Mouse (Mus musculus): Measurements from ENCODE around the gene Psmd11. TPM values are rescaled to one million over a fixed set of nuclear protein-coding genes. Genes with fewer than 3 reads are reported as not detected.

Psmd11 gene
- polyA plus RNA-seq, 1 experiment from 2014 or later: 346 TPM

- 8% methylated on average over 54 of the region's 55 CpGs for WGBS
- H3K4me1 ChIP-seq: peaks cover 44% of the 10 kb centered on the region
- no peaks in the 10 kb centered on the region for H3K9me3 ChIP-seq
- 0 out of 2 replicates have a peak, but pooled peaks cover 11% of the 10 kb centered on the region for H3K36me3 ChIP-seq
- H3K27ac ChIP-seq (replicated peaks): peak overlapping the region; percentile 97
- peak overlapping the region; percentile 92 for H3K4me2 ChIP-seq (replicated peaks)
- no peaks in the 10 kb centered on the region for H3K27me3 ChIP-seq
- H3K9ac ChIP-seq (replicated peaks): peak overlapping the region; percentile 80
- H3K4me3 ChIP-seq: peak overlapping the region; percentile 59
- ATAC-seq (replicated peaks): peak; percentile 36
Observed at GRCm38 (mm10) chr11:80477341-80478199, 49.2 kb downstream of the Psmd11 start.

GRCm38 (mm10) chr11:80478694-80479412 is 50.4 kb downstream of the Psmd11 start:
- Histone ChIP-seq H3K9ac (replicated peaks) (peak overlapping the region; percentile 80), H3K4me1 (peaks cover 56% of the 10 kb centered on the region), H3K36me3 (0 out of 2 replicates have a peak, but pooled peaks cover 4% of the 10 kb centered on the region), H3K27me3 (no peaks in the 10 kb centered on the region), H3K4me2 (replicated peaks) (peak overlapping the region; percentile 92), H3K4me3 (peak overlapping the region; percentile 59), H3K9me3 (no peaks in the 10 kb centered on the region), H3K27ac (replicated peaks) (peak overlapping the region; percentile 97)
- WGBS: 14% methylated on average over 14 of the region's 14 CpGs
- no peak for ATAC-seq (replicated peaks)

- Histone ChIP-seq H3K4me1 (peaks cover 58% of the 10 kb centered on the region), H3K4me2 (replicated peaks) (peak overlapping the region; percentile 92), H3K9me3 (no peaks in the 10 kb centered on the region), H3K9ac (replicated peaks) (peak overlapping the region; percentile 80), H3K36me3 (0 out of 2 replicates have a peak, but pooled peaks cover 4% of the 10 kb centered on the region), H3K27me3 (no peaks in the 10 kb centered on the region), H3K4me3 (peak overlapping the region; percentile 59), H3K27ac (replicated peaks) (peak overlapping the region; percentile 97)
- 24% methylated on average over 5 of the region's 5 CpGs for WGBS
- ATAC-seq (replicated peaks): no peak
Observed at GRCm38 (mm10) chr11:80479425-80479824, 51.0 kb downstream of the Psmd11 start.

GRCm38 (mm10) chr11:80479906-80480866 is 51.8 kb downstream of the Psmd11 start:
- Histone ChIP-seq H3K27ac (replicated peaks) (peak overlapping the region; percentile 97), H3K4me1 (peaks cover 64% of the 10 kb centered on the region), H3K9me3 (no peaks in the 10 kb centered on the region), H3K4me3 (peak overlapping the region; percentile 59), H3K4me2 (replicated peaks) (peak overlapping the region; percentile 92), H3K36me3 (0 out of 2 replicates have a peak, but pooled peaks cover 4% of the 10 kb centered on the region), H3K27me3 (no peaks in the 10 kb centered on the region), H3K9ac (replicated peaks) (peak overlapping the region; percentile 80)
- no peak for ATAC-seq (replicated peaks)
- 48% methylated on average over 31 of the region's 31 CpGs for WGBS

- H3K27ac ChIP-seq (replicated peaks): peak overlapping the region; percentile 35; the same call in 1 of the 2 replicates
- peaks cover 59% of the 10 kb centered on the region for H3K4me1 ChIP-seq
- no peak for ATAC-seq (replicated peaks)
Observed at GRCm38 (mm10) chr11:80481409-80482050, 53.1 kb downstream of the Psmd11 start.

GRCm38 (mm10) chr11:80482347-80482746 is 53.9 kb downstream of the Psmd11 start:
- H3K4me2 ChIP-seq (replicated peaks): peak overlapping the region; percentile 92
- H3K27me3 ChIP-seq: no peaks in the 10 kb centered on the region
- H3K9ac ChIP-seq (replicated peaks): peak overlapping the region; percentile 16
- ATAC-seq (replicated peaks): no peak
- peaks cover 59% of the 10 kb centered on the region for H3K4me1 ChIP-seq
- WGBS: 81% methylated on average over 10 of the region's 10 CpGs
- 0 out of 2 replicates have a peak, but pooled peaks cover 4% of the 10 kb centered on the region for H3K36me3 ChIP-seq
- peak overlapping the region; percentile 16; the same call in 1 of the 2 replicates for H3K4me3 ChIP-seq
- H3K27ac ChIP-seq (replicated peaks): peak overlapping the region; percentile 82; the same call in 1 of the 2 replicates
- no peaks in the 10 kb centered on the region for H3K9me3 ChIP-seq

More at GRCm38 (mm10) chr11:80481409-80482050, 53.1 kb downstream of the Psmd11 start:
- Histone ChIP-seq H3K4me2 (replicated peaks) (peak overlapping the region; percentile 92), H3K27me3 (no peaks in the 10 kb centered on the region), H3K9me3 (no peaks in the 10 kb centered on the region), H3K36me3 (0 out of 2 replicates have a peak, but pooled peaks cover 4% of the 10 kb centered on the region), H3K4me3 (peak overlapping the region; percentile 59), H3K9ac (replicated peaks) (peak overlapping the region; percentile 42)
- WGBS: 67% methylated on average over 13 of the region's 13 CpGs

GRCm38 (mm10) chr11:80482921-80483320 is 54.5 kb downstream of the Psmd11 start:
- Histone ChIP-seq H3K4me3 (0 out of 2 replicates have a peak overlapping the region, but pooled peaks have one; percentile 16), H3K9ac (replicated peaks) (peak overlapping the region; percentile 16), H3K9me3 (no peaks in the 10 kb centered on the region), H3K27me3 (no peaks in the 10 kb centered on the region), H3K36me3 (0 out of 2 replicates have a peak, but pooled peaks cover 4% of the 10 kb centered on the region), H3K27ac (replicated peaks) (peak overlapping the region; percentile 82), H3K4me2 (replicated peaks) (peak overlapping the region; percentile 92), H3K4me1 (peaks cover 65% of the 10 kb centered on the region)
- no peak for ATAC-seq (replicated peaks)
- WGBS: 74% methylated on average over 7 of the region's 7 CpGs

- Histone ChIP-seq H3K9ac (replicated peaks) (peak overlapping the region; percentile 33), H3K4me3 (peak overlapping the region; percentile 16), H3K4me1 (peaks cover 71% of the 10 kb centered on the region), H3K9me3 (no peaks in the 10 kb centered on the region), H3K27me3 (no peaks in the 10 kb centered on the region), H3K36me3 (0 out of 2 replicates have a peak, but pooled peaks cover 4% of the 10 kb centered on the region), H3K27ac (replicated peaks) (peak overlapping the region; percentile 82), H3K4me2 (replicated peaks) (peak overlapping the region; percentile 92)
- WGBS: 72% methylated on average over 6 of the region's 6 CpGs
- ATAC-seq (replicated peaks): 0 out of 2 replicates have a peak, but pooled peaks have one; percentile 2
Observed at GRCm38 (mm10) chr11:80483536-80484067, 55.2 kb downstream of the Psmd11 start.

GRCm38 (mm10) chr11:80484191-80484791 is 55.9 kb downstream of the Psmd11 start:
- peak overlapping the region; percentile 16 for H3K4me3 ChIP-seq
- H3K36me3 ChIP-seq: 0 out of 2 replicates have a peak, but pooled peaks cover 4% of the 10 kb centered on the region
- peak overlapping the region; percentile 33 for H3K9ac ChIP-seq (replicated peaks)
- peak overlapping the region; percentile 82 for H3K27ac ChIP-seq (replicated peaks)
- no peaks in the 10 kb centered on the region for H3K9me3 ChIP-seq
- 22% methylated on average over 12 of the region's 12 CpGs for WGBS
- peak overlapping the region; percentile 92 for H3K4me2 ChIP-seq (replicated peaks)
- H3K27me3 ChIP-seq: no peaks in the 10 kb centered on the region
- peaks cover 78% of the 10 kb centered on the region for H3K4me1 ChIP-seq
- ATAC-seq (replicated peaks): peak; percentile 78

- peaks cover 81% of the 10 kb centered on the region for H3K4me1 ChIP-seq
- no peak for ATAC-seq (replicated peaks)
- no peaks in the 10 kb centered on the region for H3K36me3 ChIP-seq
- no peaks in the 10 kb centered on the region for H3K9me3 ChIP-seq
- no peak overlapping the region for H3K4me3 ChIP-seq
- no peaks in the 10 kb centered on the region for H3K27me3 ChIP-seq
- no peak overlapping the region for H3K9ac ChIP-seq (replicated peaks)
- H3K4me2 ChIP-seq (replicated peaks): no peak overlapping the region
- 70% methylated on average over 9 of the region's 9 CpGs for WGBS
- peak overlapping the region; percentile 82 for H3K27ac ChIP-seq (replicated peaks)
Observed at GRCm38 (mm10) chr11:80485120-80485551, 56.7 kb downstream of the Psmd11 start.

Measured in forebrain, embryonic 15.5 days (tissue).